Mouse (Mus musculus) heart, adult 8-10 months (tissue): ENCODE results near the gene Tac4. TPM values are rescaled to one million over a fixed set of nuclear protein-coding genes. Genes with fewer than 3 reads are reported as not detected.

ENCODE experiments used
- DNase-seq: peaks from one replicate; pipeline ENCODE4 v3.0.0; 2022; ENCODE audit warnings: low spot score
- total RNA-seq, 4 experiments: library from RNA; stranded (reverse); gene quantifications; 2 replicates each; pipeline ENCODE4 v1.2.4; 2022

Tac4 gene
- total RNA-seq, 4 experiments from 2014 or later = not detected

DNA sequence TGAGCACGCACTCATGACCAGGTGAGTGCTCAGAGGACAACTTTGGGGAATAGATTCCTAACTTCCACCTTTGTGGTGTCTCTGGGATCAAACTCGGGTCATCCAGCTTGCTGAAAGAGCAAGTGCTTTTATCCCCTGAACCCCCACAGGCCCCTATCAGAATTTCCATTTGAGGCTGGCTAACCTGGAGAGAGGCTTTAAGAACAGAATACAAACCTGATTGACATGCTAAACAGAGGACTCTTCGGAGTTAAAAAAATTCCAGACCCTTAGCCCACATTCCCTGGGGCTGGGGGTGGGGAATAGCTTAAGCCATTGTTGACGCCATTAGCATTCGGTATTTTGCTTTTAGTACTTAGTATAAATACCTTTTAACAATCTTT lies 50.1 kb downstream of the Tac4 start:
- DNase-seq = no peak

- no peak for DNase-seq
Observed at GRCm38 (mm10) chr11:95315215-95315955, 54.1 kb downstream of the Tac4 start.

GRCm38 (mm10) chr11:95318116-95318515 lies 56.8 kb downstream of the Tac4 start:
- DNase-seq = no peak

Other genes with a start within 250 kb of the Tac4 start
- gene Pdk2, start 220.2 kb upstream of the Tac4 start, total RNA-seq = 100 to 1,000 TPM; 469 to 545 (median 504) TPM
- 10 to 100 TPM in 1 of 4 experiments, 1 to 10 TPM in 3; 9.1 to 10.3 (median 9.8) TPM for gene Itga3, start 184.7 kb upstream of the Tac4 start, total RNA-seq
- gene Dlx3, start 141.4 kb upstream of the Tac4 start, total RNA-seq = not detected
- gene Dlx4, start 115.3 kb upstream of the Tac4 start, total RNA-seq = not detected
- gene Kat7, start 48.7 kb downstream of the Tac4 start, total RNA-seq = 10 to 100 TPM; 27.2 to 37.8 (median 32.3) TPM
- gene Fam117a, start 75.5 kb downstream of the Tac4 start, total RNA-seq = 1 to 10 TPM; 5.1 to 6.6 (median 6.0) TPM
- 10 to 100 TPM; 35.4 to 42.2 (median 36.5) TPM for gene Slc35b1, start 123.2 kb downstream of the Tac4 start, total RNA-seq
- gene Spop, start 152.6 kb downstream of the Tac4 start, total RNA-seq = 100 to 1,000 TPM; 159 to 184 (median 160) TPM